Mouse (Mus musculus) kidney, adult 10 weeks (tissue): ENCODE results near the gene Ift81. TPM values are rescaled to one million over a fixed set of nuclear protein-coding genes. Genes with fewer than 3 reads are reported as not detected.

Source experiments
- polyA plus RNA-seq: library from polyadenylated mRNA; stranded (reverse); fragments of 350-450 nt; fragmentation: Illumina TruSeq; extraction: RNeasy Lipid Tissue Mini Kit (QIAGEN cat#74804); gene quantifications from one replicate; pipeline ENCODE4 v1.2.3, GENCODE M21; 2014; ENCODE audit warnings: low read depth, low replicate concordance

Gene Ift81
- polyA plus RNA-seq: 35.2 TPM

DNA sequence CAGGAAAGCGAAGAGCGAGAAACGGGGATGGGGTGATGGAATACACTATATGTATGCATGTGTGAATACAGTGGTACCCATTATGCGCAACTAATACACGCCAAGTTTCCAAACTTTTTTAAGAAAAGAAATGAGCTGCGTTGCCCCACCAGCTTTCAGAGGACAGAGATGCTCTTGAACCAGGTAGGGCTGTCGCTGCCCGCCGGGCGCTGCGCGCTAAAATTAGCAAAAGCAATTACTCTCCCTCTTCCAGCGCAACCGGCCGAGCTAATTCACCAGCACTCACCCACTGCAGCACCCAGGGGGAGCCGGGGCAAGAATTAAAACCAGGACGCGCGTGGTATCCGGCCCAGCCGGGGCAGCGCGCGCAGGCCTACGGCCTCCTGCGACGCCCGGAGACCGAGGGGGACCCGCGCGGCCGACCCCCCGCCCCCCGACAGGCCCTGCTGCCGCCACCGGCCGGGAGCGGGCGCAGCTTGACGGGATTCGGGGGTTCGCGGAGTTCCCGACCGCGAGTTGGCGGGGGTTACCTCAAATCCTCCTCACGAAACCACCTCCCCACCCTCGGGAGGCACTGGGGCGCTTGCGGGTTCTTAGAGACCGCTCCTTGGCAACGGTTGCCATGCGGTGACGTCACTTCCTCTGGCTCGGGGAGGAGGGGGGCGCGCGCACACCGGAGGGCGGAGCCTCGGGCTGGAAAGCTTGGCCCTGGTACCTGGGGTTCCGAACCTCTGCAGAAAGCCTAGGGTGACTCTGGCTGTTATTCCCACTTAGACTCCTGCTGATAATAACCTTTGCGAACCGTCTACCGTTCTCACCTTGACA, at the start of gene Ift81:
TSS of gene Ift81 (minus strand) at position 611 of the 825 bp plus-strand sequence.

DNA sequence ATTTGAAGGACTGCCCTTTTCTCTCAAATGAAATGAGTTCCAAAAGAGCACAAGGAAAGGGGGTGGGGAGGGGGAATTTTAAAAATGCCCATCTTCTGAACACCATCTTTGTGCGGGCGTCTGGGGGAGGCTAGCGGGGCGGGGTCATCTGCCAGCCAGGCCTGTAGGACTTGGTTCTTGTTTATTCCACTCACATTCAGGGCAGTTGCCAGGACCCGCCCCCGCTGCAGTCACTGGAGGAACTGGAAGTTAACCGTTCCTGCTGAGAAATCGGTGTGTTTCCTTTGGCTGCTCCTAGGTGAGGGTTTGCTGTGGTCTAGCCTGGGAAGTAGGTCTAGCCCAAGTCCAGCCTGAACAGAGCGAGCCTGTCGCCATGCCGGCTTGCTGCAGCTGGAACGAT, 29.4 kb upstream of the Ift81 start, which contains the start of gene P2rx7:
TSS of gene P2rx7 (plus strand) at position 211 of the 400 bp plus-strand sequence.

DNA sequence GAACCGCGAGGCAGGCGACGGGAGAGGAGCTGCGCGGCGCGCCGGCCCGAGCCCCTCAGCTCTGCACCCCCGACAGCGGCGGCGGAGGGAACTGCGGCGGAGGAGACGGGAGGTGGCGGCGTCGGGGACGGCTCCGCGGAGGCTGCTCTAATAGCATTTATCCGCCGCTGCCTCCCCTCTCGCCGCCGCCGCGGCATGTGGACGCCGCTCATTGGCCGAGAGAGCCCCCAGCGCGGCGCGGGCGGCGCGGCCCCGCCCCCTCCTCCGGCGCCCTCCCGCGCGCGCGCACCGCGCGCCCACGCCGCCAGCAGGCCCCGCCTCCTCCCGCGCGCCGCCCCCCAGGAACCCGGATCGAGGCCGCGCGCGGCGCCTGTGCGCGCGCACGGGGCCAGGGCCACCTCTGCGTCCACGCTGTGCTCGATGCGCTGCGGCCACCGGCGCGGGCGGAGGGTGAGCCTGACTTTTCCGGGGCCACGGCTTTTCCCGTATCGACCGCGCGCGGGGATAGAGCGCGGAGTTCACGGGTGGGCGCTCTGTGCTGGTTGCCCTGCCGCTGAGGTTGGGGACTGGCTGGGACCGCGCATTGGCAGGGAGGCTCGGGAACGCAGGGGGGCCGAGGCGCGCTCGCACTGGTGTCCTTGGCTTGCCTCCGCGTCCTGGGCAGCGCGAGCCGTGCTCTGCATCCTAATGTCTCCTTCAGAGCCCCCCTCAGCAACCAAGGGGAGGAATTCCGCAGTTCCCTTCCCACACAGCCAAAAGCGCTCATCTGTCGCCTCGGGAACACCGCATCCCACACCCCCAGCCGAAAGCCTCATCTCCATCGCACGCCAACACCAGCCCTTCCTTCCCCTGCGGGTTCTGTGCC, 112.0 kb downstream of the Ift81 start, which contains the start of gene Atp2a2:
TSS of gene Atp2a2 (minus strand) at position 149 of the 865 bp plus-strand sequence.

Other genes starting within 250 kb of the Ift81 start
- gene Gpn3, start 242.6 kb downstream of the Ift81 start, polyA plus RNA-seq: 21.1 TPM
- 10.6 TPM for gene Fam216a, start 242.2 kb downstream of the Ift81 start, polyA plus RNA-seq
- gene Arpc3, start 222.6 kb downstream of the Ift81 start, polyA plus RNA-seq: 125 TPM
- gene Anapc7, start 192.8 kb downstream of the Ift81 start, polyA plus RNA-seq: 7.4 TPM
- gene Atp2a2, start 112.3 kb downstream of the Ift81 start, polyA plus RNA-seq: 386 TPM
- 1.2 TPM for gene P2rx7, start 29.4 kb upstream of the Ift81 start, polyA plus RNA-seq
- 12.5 TPM for gene P2rx4, start 93.0 kb upstream of the Ift81 start, polyA plus RNA-seq
- 4.8 TPM for gene Camkk2, start 164.9 kb upstream of the Ift81 start, polyA plus RNA-seq
- gene Anapc5, start 206.8 kb upstream of the Ift81 start, polyA plus RNA-seq: 228 TPM
- gene Rnf34, start 235.5 kb upstream of the Ift81 start, polyA plus RNA-seq: 12.5 TPM